Mouse (Mus musculus) heart, postnatal 0 days (tissue): ENCODE measurements around the gene 1810049J17Rik. TPM values are rescaled to one million over a fixed set of nuclear protein-coding genes. Genes with fewer than 3 reads are reported as not detected.
"Not testable (repeated sequence)": the region's sequence is repeated elsewhere in the genome, so short reads cannot be mapped to it uniquely, and the experiment has no call there.

Experiments used
- ATAC-seq: fragments of 200-750 bp; cut with Nextera tagmentation; 2 replicates; pipeline ENCODE4 v1.8.0; 2017; ENCODE audit warnings: low read depth, moderate number of reproducible peaks, moderate library complexity; ENCODE audit not compliant: insufficient read depth
- DNase-seq: peaks from one replicate; pipeline ENCODE4 v3.0.0-alpha.2; 2016; ENCODE audit warnings: low spot score
- H3K27ac ChIP-seq: fragments of 300-500 bp; sonication (generic); 2 replicates; pipeline ENCODE4 v1.5.1; 2014; ENCODE audit warnings: low read depth, mild to moderate bottlenecking
- H3K27me3 ChIP-seq: fragments of 300-500 bp; sonication (generic); 2 replicates; pipeline ENCODE4 v1.6.1; 2014; ENCODE audit warnings: low read length, mixed read lengths; ENCODE audit not compliant: control insufficient read depth, insufficient read depth
- H3K36me3 ChIP-seq: fragments of 300-500 bp; sonication (generic); replicated peaks from 2 replicates; pipeline ENCODE4 v1.6.1; 2014; ENCODE audit warnings: low read length, mixed read lengths; ENCODE audit not compliant: control insufficient read depth, insufficient read depth
- H3K4me1 ChIP-seq: fragments of 300-500 bp; sonication (generic); 2 replicates; pipeline ENCODE4 v1.6.1; 2014; ENCODE audit warnings: antibody characterized with exemption; ENCODE audit not compliant: control insufficient read depth, insufficient read depth
- H3K4me2 ChIP-seq: fragments of 300-500 bp; sonication (generic); 2 replicates; pipeline ENCODE4 v1.6.1; 2014; ENCODE audit warnings: low read depth, mild to moderate bottlenecking, low read length, moderate library complexity
- H3K4me3 ChIP-seq: fragments of 300-500 bp; sonication (generic); 2 replicates; pipeline ENCODE4 v1.5.1; 2014; ENCODE audit warnings: low read depth, low read length
- H3K9ac ChIP-seq: fragments of 300-500 bp; sonication (generic); replicated peaks from 2 replicates; pipeline ENCODE4 v1.6.1; 2014; ENCODE audit warnings: low read depth, low read length, mixed read lengths
- H3K9me3 ChIP-seq: fragments of 300-500 bp; sonication (generic); replicated peaks from 2 replicates; pipeline ENCODE4 v1.6.1; 2016; ENCODE audit warnings: low read length; ENCODE audit not compliant: control insufficient read depth
- CTCF ChIP-seq: IDR thresholded peaks from 2 replicates; pipeline ENCODE4 v1.5.1; 2016; ENCODE audit warnings: antibody characterized with exemption, control low read depth, low read depth
- EP300 ChIP-seq: IDR thresholded peaks from 2 replicates; pipeline ENCODE4 v1.6.1; 2016; ENCODE audit warnings: antibody characterized with exemption, low read depth
- WGBS: fragments of 180-500 bp; shearing (Covaris S2); extraction: QIAGEN DNeasy Blood & Tissue Kit; methylation state at CpG from one replicate; pipeline ENCODE4 v1.1.7; 2014; 5-methylcytosine and 5-hydroxymethylcytosine counted together
- polyA plus RNA-seq: library from polyadenylated mRNA; unstranded; fragments of >200 nt; fragmentation: Nextera tagmentation; extraction: Ambion mirVana; gene quantifications from 2 replicates; pipeline ENCODE4 v1.2.1, GENCODE M21; 2015
- total RNA-seq: library from RNA; depleted of rRNA; stranded (reverse); fragments of >200 nt; gene quantifications from 2 replicates; pipeline ENCODE4 v1.2.3, GENCODE M21; 2014; ENCODE audit warnings: low replicate concordance

The 1810049J17Rik gene
- total and polyA plus RNA-seq, 2 experiments from 2014 or later, result 0.44 TPM; not detected in 1

DNA sequence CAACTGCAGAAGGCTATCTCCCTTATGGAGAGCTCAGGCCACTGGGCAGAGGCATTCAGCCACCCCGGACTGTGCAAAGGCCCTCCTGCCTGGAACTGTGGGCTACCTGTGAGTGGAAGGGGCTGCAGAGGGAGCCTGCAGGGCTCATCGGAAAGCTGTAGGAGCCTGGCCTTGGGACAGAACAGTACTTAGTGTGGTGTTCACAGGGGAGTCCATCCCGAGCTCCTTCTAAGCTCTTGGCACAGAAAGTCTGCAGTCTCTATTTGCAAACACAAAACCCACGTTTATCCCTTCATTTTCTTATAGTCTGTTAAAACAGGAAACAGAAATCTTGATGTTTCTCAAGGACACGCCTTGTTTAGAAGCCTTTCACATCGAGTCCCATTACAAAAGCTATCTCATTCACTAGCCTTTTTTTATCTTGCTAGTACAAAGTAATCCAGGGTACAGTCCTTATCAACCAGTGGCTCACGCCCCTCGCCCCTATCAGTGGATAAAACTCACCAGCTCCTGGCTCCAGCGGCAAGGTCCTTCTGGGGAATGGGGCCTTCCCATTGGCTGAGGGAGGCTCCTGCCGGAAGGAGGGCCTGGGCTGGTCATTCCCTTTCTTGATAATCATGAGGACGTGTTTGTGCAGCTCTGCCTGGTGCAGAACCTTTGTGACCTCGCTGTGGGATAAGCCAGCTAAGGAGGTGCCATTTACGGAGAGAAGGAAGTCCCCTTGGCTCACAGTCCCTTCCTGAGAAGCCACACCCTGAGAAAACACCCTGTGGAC lies 45.8 kb upstream of the 1810049J17Rik start:
- H3K27me3 ChIP-seq, result no peaks in the 10 kb centered on the region
- no peak overlapping the region for H3K9ac ChIP-seq
- no peak for TF ChIP-seq EP300
- no peak for TF ChIP-seq CTCF
- ATAC-seq, result peak; percentile 79
- H3K4me2 ChIP-seq, result 0 out of 2 replicates have a peak overlapping the region, but pooled peaks have one; percentile 1
- DNase-seq, result peak; percentile 66
- H3K9me3 ChIP-seq, result no peaks in the 10 kb centered on the region
- H3K36me3 ChIP-seq, result peaks cover 50% of the 10 kb centered on the region
- 17% methylated on average over 13 of the region's 13 CpGs for WGBS
- no peak overlapping the region for H3K4me3 ChIP-seq
- H3K4me1 ChIP-seq, result peaks cover 17% of the 10 kb centered on the region; the same call in 1 of the 2 replicates
- H3K27ac ChIP-seq, result peak overlapping the region; percentile 41

DNA sequence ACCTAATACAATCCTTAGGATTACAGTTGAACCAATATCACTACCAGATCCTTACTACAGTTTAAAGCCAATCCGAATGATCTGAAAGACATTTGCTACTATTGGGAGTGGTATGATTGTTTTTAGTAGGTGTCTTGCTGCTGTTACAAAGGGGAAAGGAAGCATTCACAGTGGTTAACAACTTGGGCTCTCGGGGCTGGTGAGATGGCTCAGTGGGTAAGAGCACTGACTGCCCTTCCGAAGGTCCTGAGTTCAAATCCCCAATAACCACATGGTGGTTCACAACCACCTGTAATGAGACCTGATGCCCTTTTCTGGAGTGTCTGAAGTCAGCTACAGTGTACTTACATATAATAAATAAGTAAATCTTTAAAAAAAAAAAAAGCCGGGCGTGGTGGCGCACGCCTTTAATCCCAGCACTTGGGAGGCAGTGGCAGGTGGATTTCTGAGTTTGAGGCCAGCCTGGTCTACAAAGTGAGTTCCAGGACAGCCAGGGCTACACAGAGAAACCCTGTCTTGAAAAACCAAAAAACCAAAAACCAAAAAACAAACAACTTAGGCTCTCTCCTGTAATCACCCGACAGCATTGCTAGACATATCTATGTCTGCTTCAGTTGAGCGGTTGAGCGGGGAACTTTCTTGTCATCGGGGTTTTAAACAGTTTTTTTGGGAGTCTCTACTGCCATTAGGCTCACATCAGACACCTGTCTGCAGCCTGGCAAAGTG lies 45.0 kb upstream of the 1810049J17Rik start:
- WGBS, result 85% methylated on average over 11 of the region's 11 CpGs
- not testable (repeated sequence) for H3K4me2 ChIP-seq, H3K4me3 ChIP-seq, ATAC-seq, H3K9ac ChIP-seq, DNase-seq, H3K9me3 ChIP-seq, H3K27me3 ChIP-seq
- H3K4me1 ChIP-seq, result peaks cover 17% of the 10 kb centered on the region; the same call in 1 of the 2 replicates
- H3K36me3 ChIP-seq, result peaks cover 50% of the 10 kb centered on the region
- H3K27ac ChIP-seq, result peak overlapping the region; percentile 41; the same call in 1 of the 2 replicates

DNA sequence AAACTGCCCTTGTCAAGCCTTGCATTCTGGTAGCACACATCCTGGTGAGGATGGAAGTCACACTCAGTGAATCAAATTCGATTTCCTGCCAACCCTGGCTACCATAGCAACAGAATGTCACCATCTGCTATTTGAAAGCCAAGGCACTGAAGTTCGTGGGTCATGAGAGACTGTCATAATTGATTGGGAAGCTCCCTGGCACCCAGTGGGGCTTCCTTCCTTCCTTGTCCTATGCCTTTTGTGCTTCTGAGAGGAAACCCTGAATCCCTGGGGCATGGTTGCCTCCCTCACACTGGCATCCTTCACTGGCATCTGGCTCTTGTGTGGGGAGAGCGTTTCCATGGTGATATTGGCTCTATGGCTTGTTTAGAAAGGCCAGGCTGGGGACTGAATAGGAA lies 44.4 kb upstream of the 1810049J17Rik start:
- DNase-seq (no peak), ATAC-seq (no peak)
- Histone ChIP-seq H3K9me3 (no peaks in the 10 kb centered on the region), H3K4me3 (no peak overlapping the region), H3K36me3 (peaks cover 57% of the 10 kb centered on the region), H3K27ac (no peak overlapping the region), H3K9ac (no peak overlapping the region), H3K4me1 (peaks cover 17% of the 10 kb centered on the region; the same call in 1 of the 2 replicates), H3K4me2 (no peak overlapping the region), H3K27me3 (no peaks in the 10 kb centered on the region)
- WGBS, result 58% methylated on average over 3 of the region's 3 CpGs
- TF ChIP-seq CTCF, result no peak
- TF ChIP-seq EP300, result no peak

DNA sequence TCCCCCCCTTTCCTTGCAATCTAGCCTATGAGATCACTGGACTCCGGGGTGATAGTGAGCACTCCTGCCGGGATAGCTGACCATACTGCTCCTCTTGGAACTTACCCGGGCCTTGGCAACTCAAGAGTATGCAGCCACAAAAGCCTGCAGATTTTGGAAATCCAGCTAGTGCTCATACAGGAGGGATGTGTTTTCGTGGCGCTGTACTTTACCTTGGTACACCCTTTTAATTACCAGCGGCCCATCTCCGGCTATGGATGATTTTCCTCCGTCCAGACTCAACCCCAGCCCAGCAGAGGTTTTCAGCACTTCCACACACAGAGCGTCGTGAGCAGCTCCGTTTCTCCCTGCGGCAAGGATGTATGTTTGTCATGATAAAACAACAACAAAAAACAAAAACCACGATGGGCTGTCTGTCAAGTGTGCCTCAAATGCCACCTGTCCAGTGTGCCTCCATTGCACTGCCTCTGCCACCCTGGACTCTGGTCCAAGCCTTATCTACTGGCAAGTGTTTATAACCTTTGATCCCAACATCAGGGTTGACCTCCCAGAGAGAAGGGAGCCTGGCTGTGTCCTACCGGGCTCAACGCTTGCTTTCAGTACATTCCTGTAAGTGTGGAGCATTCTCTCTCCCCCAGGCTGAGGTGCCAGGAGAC lies 43.8 kb upstream of the 1810049J17Rik start:
- DNase-seq, result no peak
- no peak for ATAC-seq
- no peak overlapping the region for H3K4me2 ChIP-seq
- peaks cover 59% of the 10 kb centered on the region for H3K36me3 ChIP-seq
- peaks cover 17% of the 10 kb centered on the region; the same call in 1 of the 2 replicates for H3K4me1 ChIP-seq
- WGBS, result 69% methylated on average over 15 of the region's 15 CpGs
- no peaks in the 10 kb centered on the region for H3K9me3 ChIP-seq
- no peak overlapping the region for H3K4me3 ChIP-seq
- H3K27ac ChIP-seq, result no peak overlapping the region
- TF ChIP-seq EP300 (no peak), CTCF (no peak)
- no peak overlapping the region for H3K9ac ChIP-seq
- no peaks in the 10 kb centered on the region for H3K27me3 ChIP-seq

DNA sequence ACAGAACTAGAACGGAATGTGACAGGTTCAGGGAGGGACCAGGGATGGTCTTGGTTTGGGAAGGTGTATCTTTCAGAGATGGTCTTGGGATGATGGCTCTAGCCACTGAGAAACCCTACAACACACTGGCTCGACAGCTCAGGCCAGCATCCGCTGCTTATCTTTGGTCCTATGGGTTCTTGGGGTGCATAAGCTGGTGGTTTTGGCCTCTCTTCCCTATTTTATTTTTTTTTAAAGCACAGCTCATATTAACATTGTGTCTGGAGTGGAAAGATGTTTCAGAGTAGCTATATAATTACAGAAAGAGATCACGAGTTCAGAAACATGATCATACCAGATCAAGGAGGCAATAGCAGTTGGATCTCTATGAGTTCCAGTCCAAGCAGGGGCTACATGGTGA lies 42.4 kb upstream of the 1810049J17Rik start:
- H3K9ac ChIP-seq, result no peak overlapping the region
- H3K27me3 ChIP-seq, result no peaks in the 10 kb centered on the region
- no peaks in the 10 kb centered on the region for H3K9me3 ChIP-seq
- H3K36me3 ChIP-seq, result peaks cover 58% of the 10 kb centered on the region
- WGBS, result 84% methylated on average over 4 of the region's 4 CpGs
- H3K27ac ChIP-seq, result no peak overlapping the region
- DNase-seq (no peak), ATAC-seq (no peak)
- H3K4me2 ChIP-seq, result no peak overlapping the region
- TF ChIP-seq EP300 (no peak), CTCF (no peak)
- no peak overlapping the region for H3K4me3 ChIP-seq
- peaks cover 17% of the 10 kb centered on the region; the same call in 1 of the 2 replicates for H3K4me1 ChIP-seq
